Mouse (Mus musculus) liver, adult 2 months (tissue): ENCODE results near the gene Hlcs.

ENCODE experiments used
- CTCF ChIP-seq: fragments of 200-500 bp; IDR thresholded peaks from 2 replicates; pipeline ENCODE4 v1.5.1; 2011; ENCODE audit warnings: low read depth, low read length, control low read depth
- POLR2A ChIP-seq: fragments of 200-500 bp; IDR thresholded peaks from 2 replicates; pipeline ENCODE4 v1.6.1; 2011; ENCODE audit warnings: low read length, control low read depth; ENCODE audit not compliant: insufficient read depth; ENCODE audit errors: extremely low read depth

DNA sequence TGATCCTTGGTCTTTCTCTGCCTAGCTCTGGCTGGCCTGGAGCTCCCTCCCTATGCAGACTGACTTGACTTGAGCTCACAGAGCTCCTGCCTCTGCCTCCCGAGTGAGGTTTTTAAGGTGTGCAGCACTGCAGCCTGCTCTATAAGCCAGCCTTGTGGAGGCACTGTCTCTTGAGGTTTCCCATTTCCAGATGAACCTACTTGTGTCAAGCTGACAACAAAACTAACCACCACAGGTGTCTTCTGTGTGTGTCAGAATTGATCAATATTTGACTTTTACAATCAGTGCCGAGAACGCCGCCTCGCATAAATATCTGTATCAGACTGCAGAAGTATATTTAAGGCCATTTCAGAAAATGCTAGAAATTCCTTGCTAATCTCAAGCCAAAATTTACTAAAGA lies 1.3 kb upstream of the Hlcs start:
- TF ChIP-seq POLR2A (no peak), CTCF (no peak)
